Mouse (Mus musculus) thymus, postnatal 36 days (tissue): ENCODE data around the gene Eed.
"Not testable (repeated sequence)": the region's sequence is repeated elsewhere in the genome, so short reads cannot be mapped to it uniquely, and the experiment has no call there.

Experiments used
- DNase-seq, 2 experiments: peaks; one replicate each; pipeline ENCODE4 v3.0.0; 2022; ENCODE audit warnings: mixed read lengths in 2 of 2

Eed gene

GRCm38 (mm10) chr7:89980485-89981422, at the start of gene Eed:
Gene Eed, minus strand, starts transcription at chr7:89980983.
- DNase-seq = peak; percentile 93 to 96

- DNase-seq = no peak
Observed at GRCm38 (mm10) chr7:90029548-90030485, 49.0 kb upstream of the Eed start.

- DNase-seq = no peak
Observed at GRCm38 (mm10) chr7:90028888-90029547, 48.2 kb upstream of the Eed start.

GRCm38 (mm10) chr7:90024975-90025374, 44.2 kb upstream of the Eed start:
- no peak for DNase-seq

GRCm38 (mm10) chr7:90022974-90023707, 42.4 kb upstream of the Eed start:
- DNase-seq = no peak

GRCm38 (mm10) chr7:90020331-90020730, 39.5 kb upstream of the Eed start:
- no peak for DNase-seq

- no peak for DNase-seq
Observed at GRCm38 (mm10) chr7:90019570-90019969, 38.8 kb upstream of the Eed start.

GRCm38 (mm10) chr7:90016930-90017588, 36.3 kb upstream of the Eed start:
- no peak for DNase-seq

GRCm38 (mm10) chr7:90016459-90016858, 35.7 kb upstream of the Eed start:
- DNase-seq = no peak

- DNase-seq = no peak
Observed at GRCm38 (mm10) chr7:90006667-90007653, 26.2 kb upstream of the Eed start.

- no peak for DNase-seq
Observed at GRCm38 (mm10) chr7:90004781-90005180, 24.0 kb upstream of the Eed start.

- DNase-seq = no peak
Observed at GRCm38 (mm10) chr7:90002375-90002774, 21.6 kb upstream of the Eed start.

- no peak for DNase-seq
Observed at GRCm38 (mm10) chr7:89999491-89999890, 18.7 kb upstream of the Eed start.

GRCm38 (mm10) chr7:89998624-89999006, 17.8 kb upstream of the Eed start:
- no peak for DNase-seq

- peak in 1 of 2 experiments; percentile 21 for DNase-seq
Observed at GRCm38 (mm10) chr7:89998006-89998623, 17.3 kb upstream of the Eed start.

GRCm38 (mm10) chr7:89997526-89997925, 16.7 kb upstream of the Eed start:
- DNase-seq = not testable (repeated sequence)

- no peak for DNase-seq
Observed at GRCm38 (mm10) chr7:89993091-89993490, 12.3 kb upstream of the Eed start.

GRCm38 (mm10) chr7:89984421-89984820, 3.6 kb upstream of the Eed start:
- DNase-seq = no peak

GRCm38 (mm10) chr7:89983441-89983840, 2.7 kb upstream of the Eed start:
- no peak for DNase-seq

- no peak for DNase-seq
Observed at GRCm38 (mm10) chr7:89981557-89981956, 774 bp upstream of the Eed start.
